Comparison of ENCODE assay signal across 11 mouse cellular contexts in genomic region chr16:13040312-13041100, GRCm38 (mm10).
DNase-seq lines count a peak whose midpoint lies in the region; ATAC-seq and TF ChIP-seq lines count a peak whose summit lies in the region.
"Had no signal": no experiment of that assay in that cellular context is flagged by ENCODE, and none has a peak within 500 bp of the region (broad histone marks: within the 10 kb centered on the region; RNA-seq: fewer than 3 reads in every experiment).

No protein-coding gene starts in this region.

- no peak for ATAC-seq in forebrain, embryonic 14.5 days
- ATAC-seq in forebrain, embryonic 12.5 days (ENCODE audit: low FRiP score), result no peak
- ATAC-seq in midbrain, embryonic 16.5 days, result 0 out of 2 replicates have a peak, but pooled peaks have one; percentile 39
- ATAC-seq in midbrain, postnatal 0 days (ENCODE audit: low FRiP score), result no peak
- peak; percentile 64 for ATAC-seq in stomach, postnatal 0 days (ENCODE audit: low FRiP score, low TSS enrichment)

- DNase-seq in forebrain, embryonic 14.5 days (ENCODE audit: low spot score), result peak; percentile 27
- DNase-seq in midbrain, postnatal 0 days (ENCODE audit: low spot score), result no peak
- DNase-seq in kidney, postnatal 14 days, result peak; percentile 47
- DNase-seq in stomach, postnatal 0 days (ENCODE audit: low spot score), result peak; percentile 36
- DNase-seq in cerebellum, adult 18-20 months, result no peak
- no peak for DNase-seq in adrenal gland, adult 2 months
- DNase-seq: cerebellum, adult 9-10 months had no signal

- no peak overlapping the region for H3K4me2 ChIP-seq in forebrain, embryonic 14.5 days (ENCODE audit: low read length)
- H3K4me2 ChIP-seq in forebrain, embryonic 12.5 days, result no peak overlapping the region
- no peak overlapping the region for H3K4me2 ChIP-seq in midbrain, embryonic 16.5 days (ENCODE audit: low read length)
- no peak overlapping the region for H3K4me2 ChIP-seq in midbrain, postnatal 0 days (ENCODE audit: low read depth, low read length, poor library complexity, severe bottlenecking)
- H3K4me2 ChIP-seq in stomach, postnatal 0 days (replicated peaks; ENCODE audit: low read depth), result peak overlapping the region; percentile 37
- H3K4me2 ChIP-seq: midbrain, embryonic 12.5 days; neural tube, embryonic 13.5 days had no signal

- no peak overlapping the region for H3K9ac ChIP-seq in forebrain, embryonic 14.5 days (ENCODE audit: low read length)
- no peak overlapping the region for H3K9ac ChIP-seq in forebrain, embryonic 12.5 days
- no peak overlapping the region for H3K9ac ChIP-seq in midbrain, embryonic 16.5 days (ENCODE audit: low read depth, low read length)
- H3K9ac ChIP-seq in midbrain, postnatal 0 days (replicated peaks; ENCODE audit: low read length, poor library complexity, severe bottlenecking), result no peak overlapping the region
- H3K9ac ChIP-seq in stomach, postnatal 0 days (ENCODE audit: low read length), result no peak overlapping the region
- H3K9ac ChIP-seq: midbrain, embryonic 12.5 days; neural tube, embryonic 13.5 days had no signal

- H3K27ac ChIP-seq in forebrain, embryonic 14.5 days (ENCODE audit: low read depth, low read length), result no peak overlapping the region
- no peak overlapping the region for H3K27ac ChIP-seq in forebrain, embryonic 12.5 days
- no peak overlapping the region for H3K27ac ChIP-seq in midbrain, embryonic 16.5 days (ENCODE audit: low read length)
- H3K27ac ChIP-seq in midbrain, postnatal 0 days (ENCODE audit: low read depth, low read length), result no peak overlapping the region
- peak overlapping the region; percentile 8; the same call in 1 of the 2 replicates for H3K27ac ChIP-seq in stomach, postnatal 0 days (replicated peaks)
- H3K27ac ChIP-seq: midbrain, embryonic 12.5 days; neural tube, embryonic 13.5 days had no signal

- H3K9me3 ChIP-seq in forebrain, embryonic 14.5 days (replicated peaks; ENCODE audit: control insufficient read depth, low read length), result no peaks in the 10 kb centered on the region
- H3K9me3 ChIP-seq in forebrain, embryonic 12.5 days, result peaks cover 4% of the 10 kb centered on the region; the same call in 1 of the 2 replicates
- H3K9me3 ChIP-seq in midbrain, embryonic 16.5 days (replicated peaks; ENCODE audit: control insufficient read depth, low read length, poor library complexity, severe bottlenecking), result no peaks in the 10 kb centered on the region
- H3K9me3 ChIP-seq in midbrain, postnatal 0 days (ENCODE audit: low read length), result no peaks in the 10 kb centered on the region
- no peaks in the 10 kb centered on the region for H3K9me3 ChIP-seq in stomach, postnatal 0 days (ENCODE audit: control insufficient read depth, low read length)
- H3K9me3 ChIP-seq: midbrain, embryonic 12.5 days; neural tube, embryonic 13.5 days had no signal

- no peaks in the 10 kb centered on the region for H3K4me1 ChIP-seq in forebrain, embryonic 14.5 days (ENCODE audit: control insufficient read depth, insufficient read depth, low read length)
- 0 out of 2 replicates have a peak, but pooled peaks cover 3% of the 10 kb centered on the region for H3K4me1 ChIP-seq in forebrain, embryonic 12.5 days
- H3K4me1 ChIP-seq in midbrain, embryonic 16.5 days (ENCODE audit: control insufficient read depth, insufficient read depth, low read length), result no peaks in the 10 kb centered on the region
- no peaks in the 10 kb centered on the region for H3K4me1 ChIP-seq in midbrain, postnatal 0 days (ENCODE audit: insufficient read depth, low read length)
- H3K4me1 ChIP-seq in stomach, postnatal 0 days (replicated peaks; ENCODE audit: control insufficient read depth, insufficient read depth), result no peaks in the 10 kb centered on the region
- H3K4me1 ChIP-seq: midbrain, embryonic 12.5 days had no signal

- H3K36me3 ChIP-seq in forebrain, embryonic 14.5 days (ENCODE audit: control insufficient read depth, insufficient read depth, low read length), result no peaks in the 10 kb centered on the region
- H3K36me3 ChIP-seq in forebrain, embryonic 12.5 days (replicated peaks), result no peaks in the 10 kb centered on the region
- no peaks in the 10 kb centered on the region for H3K36me3 ChIP-seq in midbrain, embryonic 16.5 days (ENCODE audit: control insufficient read depth, insufficient read depth, low read length)
- H3K36me3 ChIP-seq in midbrain, postnatal 0 days (ENCODE audit: insufficient read depth, low read length), result no peaks in the 10 kb centered on the region
- no peaks in the 10 kb centered on the region for H3K36me3 ChIP-seq in stomach, postnatal 0 days (ENCODE audit: control insufficient read depth, insufficient read depth, low read length)
- H3K36me3 ChIP-seq: midbrain, embryonic 12.5 days; neural tube, embryonic 13.5 days had no signal

- 48% methylated on average over 15 of the region's 15 CpGs for WGBS in forebrain, embryonic 14.5 days
- WGBS in forebrain, embryonic 12.5 days, result 54% methylated on average over 15 of the region's 15 CpGs
- WGBS in midbrain, embryonic 16.5 days, result 55% methylated on average over 15 of the region's 15 CpGs
- 47% methylated on average over 15 of the region's 15 CpGs for WGBS in midbrain, postnatal 0 days
- WGBS in stomach, postnatal 0 days, result 17% methylated on average over 15 of the region's 15 CpGs

- no peaks in the 10 kb centered on the region for H3K27me3 ChIP-seq in forebrain, embryonic 14.5 days (replicated peaks; ENCODE audit: control insufficient read depth, insufficient read depth, low read length)
- no peaks in the 10 kb centered on the region for H3K27me3 ChIP-seq in forebrain, embryonic 12.5 days
- no peaks in the 10 kb centered on the region for H3K27me3 ChIP-seq in midbrain, embryonic 16.5 days (ENCODE audit: control insufficient read depth, insufficient read depth, low read depth, low read length)
- H3K27me3 ChIP-seq in midbrain, postnatal 0 days (ENCODE audit: insufficient read depth, low read length), result no peaks in the 10 kb centered on the region
- no peaks in the 10 kb centered on the region for H3K27me3 ChIP-seq in stomach, postnatal 0 days (ENCODE audit: control insufficient read depth, insufficient read depth, low read length)
- H3K27me3 ChIP-seq: midbrain, embryonic 12.5 days; neural tube, embryonic 13.5 days had no signal

- no peak overlapping the region for H3K4me3 ChIP-seq in forebrain, embryonic 14.5 days (ENCODE audit: low read depth, low read length)
- H3K4me3 ChIP-seq in forebrain, embryonic 12.5 days (replicated peaks), result no peak overlapping the region
- no peak overlapping the region for H3K4me3 ChIP-seq in midbrain, embryonic 16.5 days (ENCODE audit: low read depth, low read length)
- H3K4me3 ChIP-seq in midbrain, postnatal 0 days (ENCODE audit: low read depth, low read length), result no peak overlapping the region
- no peak overlapping the region; the same call in 1 of the 2 replicates for H3K4me3 ChIP-seq in stomach, postnatal 0 days (ENCODE audit: low read depth, low read length)
- H3K4me3 ChIP-seq: midbrain, embryonic 12.5 days; neural tube, embryonic 13.5 days had no signal

- no peak for TF ChIP-seq EP300 in stomach, postnatal 0 days (optimal IDR thresholded peaks at IDR 0.05)

- no peak for TF ChIP-seq CTCF in midbrain, postnatal 0 days (IDR thresholded peaks at IDR 0.05)
- no peak for TF ChIP-seq CTCF in stomach, postnatal 0 days (IDR thresholded peaks at IDR 0.05; ENCODE audit: low read depth)

Comparison
In these comparisons a context has a peak if more than half of its experiments do, and no peak if none do; other contexts are left out.
1. ATAC-seq: peak in midbrain, embryonic 16.5 days (single experiment) and stomach, postnatal 0 days (single experiment); none in forebrain, embryonic 14.5 days (single experiment), forebrain, embryonic 12.5 days (single experiment) and midbrain, postnatal 0 days (single experiment).
2. DNase-seq: peak in forebrain, embryonic 14.5 days (single experiment), kidney, postnatal 14 days (single experiment) and stomach, postnatal 0 days (single experiment); none in midbrain, postnatal 0 days (single experiment), cerebellum, adult 18-20 months (0 of 2) and adrenal gland, adult 2 months (single experiment).